Mouse (Mus musculus): Measurements from ENCODE around the gene R3hdm2. TPM values are rescaled to one million over a fixed set of nuclear protein-coding genes. Genes with fewer than 3 reads are reported as not detected.
A peak's percentile ranks its signal among the peaks of the same experiment; 100 is the strongest.

The R3hdm2 gene
- polyA plus RNA-seq, 1 experiment = 47.2 TPM

- peak; percentile 63 for DNase-seq (ENCODE audit: low read depth, low spot score)
- WGBS = under 1% methylated on average over 27 of the region's 27 CpGs
Measured at GRCm38 (mm10) chr10:127512813-127513212, 132.7 kb downstream of the R3hdm2 start.

- no peak for DNase-seq (ENCODE audit: low read depth, low spot score)
- 8% methylated on average over 16 of the region's 16 CpGs for WGBS
Measured at GRCm38 (mm10) chr10:127513501-127514091, 133.5 kb downstream of the R3hdm2 start.

GRCm38 (mm10) chr10:127514111-127514698, 134.1 kb downstream of the R3hdm2 start:
- WGBS = 53% methylated on average over 13 of the region's 13 CpGs
- DNase-seq (ENCODE audit: low read depth, low spot score) = no peak

GRCm38 (mm10) chr10:127514764-127515163, 134.6 kb downstream of the R3hdm2 start, which contains the start of gene Ndufa4l2:
TSS of gene Ndufa4l2 (plus strand) at chr10:127514967.
- 33% methylated on average over 6 of the region's 6 CpGs for WGBS
- DNase-seq (ENCODE audit: low read depth, low spot score) = no peak

GRCm38 (mm10) chr10:127515271-127515982, 135.3 kb downstream of the R3hdm2 start:
- WGBS = 65% methylated on average over 9 of the region's 9 CpGs
- DNase-seq (ENCODE audit: low read depth, low spot score) = no peak

- no peak for DNase-seq (ENCODE audit: low read depth, low spot score)
- 43% methylated on average over 8 of the region's 8 CpGs for WGBS
Measured at GRCm38 (mm10) chr10:127515983-127516459, 135.9 kb downstream of the R3hdm2 start.

- WGBS = 29% methylated on average over 30 of the region's 30 CpGs
- DNase-seq (ENCODE audit: low read depth, low spot score) = no peak
Measured at GRCm38 (mm10) chr10:127516576-127517260, 136.6 kb downstream of the R3hdm2 start.

GRCm38 (mm10) chr10:127517941-127518340, 137.8 kb downstream of the R3hdm2 start:
- DNase-seq (ENCODE audit: low read depth, low spot score) = no peak
- WGBS = 97% methylated on average over 22 of the region's 22 CpGs

- no peak for DNase-seq (ENCODE audit: low read depth, low spot score)
- 93% methylated on average over 25 of the region's 26 CpGs for WGBS
Measured at GRCm38 (mm10) chr10:127519041-127519701, 139.0 kb downstream of the R3hdm2 start.

- 96% methylated on average over 37 of the region's 37 CpGs for WGBS
- DNase-seq (ENCODE audit: low read depth, low spot score) = no peak
Measured at GRCm38 (mm10) chr10:127519903-127520713, 140.0 kb downstream of the R3hdm2 start.

- WGBS = 93% methylated on average over 20 of the region's 20 CpGs
- DNase-seq (ENCODE audit: low read depth, low spot score) = no peak
Measured at GRCm38 (mm10) chr10:127520714-127521357, 140.7 kb downstream of the R3hdm2 start.

- WGBS = 5% methylated on average over 12 of the region's 12 CpGs
- no peak for DNase-seq (ENCODE audit: low read depth, low spot score)
Measured at GRCm38 (mm10) chr10:127521611-127522080, 141.5 kb downstream of the R3hdm2 start.

- DNase-seq (ENCODE audit: low read depth, low spot score) = peak; percentile 67
- under 1% methylated on average over 21 of the region's 21 CpGs for WGBS
Measured at GRCm38 (mm10) chr10:127522088-127522581, 142.0 kb downstream of the R3hdm2 start, which contains the start of gene Shmt2. TSS of gene Shmt2 (minus strand) at chr10:127522444.

- DNase-seq (ENCODE audit: low read depth, low spot score) = no peak
- 21% methylated on average over 23 of the region's 23 CpGs for WGBS
Measured at GRCm38 (mm10) chr10:127524646-127525255, 144.6 kb downstream of the R3hdm2 start.

- no peak for DNase-seq (ENCODE audit: low read depth, low spot score)
- whole genome bisulfite sequencing = 3% methylated on average over 26 of the region's 26 CpGs
Measured at GRCm38 (mm10) chr10:127526048-127526447, 145.9 kb downstream of the R3hdm2 start.

GRCm38 (mm10) chr10:127526681-127527080, 146.6 kb downstream of the R3hdm2 start:
- DNase-seq (ENCODE audit: low read depth, low spot score) = no peak
- 4% methylated on average over 26 of the region's 26 CpGs for WGBS

GRCm38 (mm10) chr10:127527481-127527880, 147.4 kb downstream of the R3hdm2 start:
- DNase-seq (ENCODE audit: low read depth, low spot score) = no peak
- 13% methylated on average over 17 of the region's 17 CpGs for WGBS

Data from large intestine, adult 2 months (tissue).